Mouse (Mus musculus): ENCODE data around the gene Car2. TPM values are rescaled to one million over a fixed set of nuclear protein-coding genes. Genes with fewer than 3 reads are reported as not detected.

Car2 gene
- polyA plus RNA-seq, 2 experiments from 2014 or later, result 4.1 to 19.6 TPM

DNA sequence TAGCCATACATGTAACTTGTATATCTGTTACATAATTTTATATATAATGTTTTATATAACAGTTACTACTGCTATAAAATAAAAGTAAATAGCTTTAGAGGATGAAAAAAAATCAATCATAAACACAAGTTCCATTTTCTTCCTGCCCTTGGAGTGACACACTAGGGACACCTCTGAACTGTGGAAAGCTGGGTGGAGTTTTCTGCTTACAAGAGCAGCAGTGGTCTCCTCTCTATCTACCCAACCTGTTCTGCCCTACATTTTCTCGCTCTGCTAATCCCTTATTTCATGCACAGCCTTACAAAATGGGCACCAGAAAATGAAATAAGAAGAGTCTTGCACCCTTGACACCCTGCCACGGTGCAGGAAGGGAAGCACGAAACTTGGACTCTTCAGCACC, 6.8 kb upstream of the Car2 start:
- no peak for ATAC-seq

DNA sequence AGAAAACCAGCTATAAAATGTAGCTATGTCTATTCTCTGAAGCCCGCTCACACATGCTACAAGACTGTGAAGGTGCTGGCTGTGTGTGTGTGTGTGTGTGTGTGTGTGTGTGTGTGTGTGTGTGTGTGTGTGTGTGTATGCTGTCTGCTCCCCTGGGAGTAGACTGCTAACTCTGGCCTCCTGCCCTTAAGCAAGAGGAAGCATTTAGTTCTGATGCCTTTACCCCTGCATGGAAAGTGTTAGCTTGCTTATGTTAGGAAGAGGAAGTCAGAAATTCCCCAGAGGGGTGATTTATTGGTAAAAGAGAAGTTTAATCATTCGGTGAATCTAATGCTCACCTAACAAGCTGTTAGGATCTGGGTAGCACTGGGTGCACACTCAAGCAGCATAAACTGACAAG, 5.8 kb upstream of the Car2 start:
- no peak for ATAC-seq

DNA sequence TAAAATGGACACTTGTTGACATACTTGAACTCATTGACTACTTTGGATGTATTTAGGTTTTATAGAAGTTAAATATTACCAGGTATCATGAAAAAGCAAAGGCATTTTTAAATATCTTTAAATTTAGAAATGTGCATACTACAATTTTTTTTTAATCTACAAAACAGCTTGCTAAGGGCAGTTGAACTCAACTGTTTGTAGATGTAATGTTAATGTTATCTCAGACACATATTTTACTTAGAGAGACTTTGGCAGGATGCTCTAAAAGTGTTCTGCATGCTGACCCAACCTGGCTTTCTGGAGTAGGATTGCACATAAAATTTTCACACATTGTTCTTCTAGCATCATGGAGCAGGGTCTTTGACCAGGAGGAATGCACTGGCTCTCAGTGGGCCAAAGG, 4.1 kb upstream of the Car2 start:
- no peak for ATAC-seq

DNA sequence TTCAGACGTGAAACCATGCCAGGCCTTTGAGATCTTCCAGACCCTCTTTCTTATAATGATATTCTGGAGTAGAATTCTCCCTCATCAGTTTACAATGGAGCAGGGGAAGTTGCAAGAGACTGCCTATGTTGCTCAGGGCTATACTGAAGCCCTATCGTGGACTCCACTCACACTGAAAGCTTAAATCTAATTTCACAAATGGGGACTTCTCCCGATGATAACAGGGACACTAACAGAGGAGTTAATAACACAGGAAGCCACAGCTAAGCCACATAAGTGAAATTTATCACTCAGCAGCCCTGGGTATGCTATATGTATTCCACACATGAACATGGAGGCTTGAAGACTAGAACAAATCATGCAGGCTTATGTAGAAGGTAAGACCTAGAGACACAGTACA, 3.3 kb upstream of the Car2 start:
- no peak for ATAC-seq

DNA sequence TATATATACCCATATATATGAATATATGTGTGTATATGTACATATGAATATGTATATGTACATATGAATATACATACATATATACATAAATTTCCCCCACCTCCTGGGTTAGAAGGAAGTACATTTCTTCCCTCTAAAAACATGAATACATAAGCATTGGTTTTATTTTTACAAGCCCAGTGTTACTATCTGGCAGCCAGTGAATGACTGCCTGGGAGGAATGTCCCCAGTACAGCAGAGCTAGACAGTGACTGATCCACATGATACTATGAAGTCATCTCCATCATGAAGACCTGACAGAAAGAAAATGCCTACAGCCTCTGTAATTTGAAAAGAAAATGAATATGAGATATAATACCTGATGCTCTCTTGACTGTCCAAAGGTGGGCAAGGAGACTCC, 1.2 kb upstream of the Car2 start:
- ATAC-seq, result no peak

DNA sequence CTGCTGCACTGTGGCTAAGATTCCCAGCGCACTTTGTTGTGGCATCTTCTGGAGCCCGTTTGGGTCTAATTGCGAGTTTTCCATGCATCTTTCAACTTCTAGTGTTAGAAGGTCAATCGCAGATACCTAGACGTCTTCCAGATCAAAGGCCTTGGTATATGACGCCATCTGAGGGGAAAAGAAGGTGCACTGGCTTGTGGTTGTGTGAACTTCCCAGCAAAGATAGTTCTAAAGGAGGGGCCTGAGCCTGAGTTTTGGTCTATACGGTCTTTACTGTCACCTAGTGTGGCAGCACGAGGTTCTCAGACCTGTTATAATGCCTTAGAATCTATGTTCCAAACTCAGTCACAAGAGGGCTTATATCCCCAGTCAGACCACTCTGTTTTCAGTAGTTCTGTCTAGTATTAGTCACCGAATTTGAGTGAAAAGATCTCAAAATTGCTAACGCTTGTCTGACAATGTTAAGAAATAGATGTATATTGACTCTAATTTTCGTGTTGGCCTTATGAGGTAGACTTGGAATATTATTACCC, 1.1 kb downstream of the Car2 start:
- no peak for ATAC-seq

DNA sequence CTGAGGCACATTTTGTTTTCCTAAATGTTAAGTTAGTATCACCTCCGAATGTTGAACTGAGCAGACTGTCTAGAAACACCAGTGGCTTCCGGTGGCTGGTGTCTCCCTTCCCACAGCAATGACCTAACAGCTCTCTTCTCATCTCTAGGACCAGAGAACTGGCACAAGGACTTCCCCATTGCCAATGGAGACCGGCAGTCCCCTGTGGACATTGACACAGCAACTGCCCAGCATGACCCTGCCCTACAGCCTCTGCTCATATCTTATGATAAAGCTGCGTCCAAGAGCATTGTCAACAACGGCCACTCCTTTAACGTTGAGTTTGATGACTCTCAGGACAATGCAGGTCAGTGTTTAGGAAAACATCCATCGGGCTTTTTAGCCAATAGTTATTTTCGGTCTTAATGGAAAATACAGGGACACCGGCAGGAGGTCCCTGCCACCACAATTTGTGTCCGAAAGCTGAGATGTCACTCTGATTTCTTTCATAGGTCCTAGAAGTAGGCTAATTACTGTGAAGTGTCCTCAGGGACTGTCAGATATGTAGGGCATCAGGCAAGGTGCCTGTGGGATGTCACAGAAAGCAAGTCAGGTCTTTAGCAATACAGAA, 1.7 kb downstream of the Car2 start:
- no peak for ATAC-seq

DNA sequence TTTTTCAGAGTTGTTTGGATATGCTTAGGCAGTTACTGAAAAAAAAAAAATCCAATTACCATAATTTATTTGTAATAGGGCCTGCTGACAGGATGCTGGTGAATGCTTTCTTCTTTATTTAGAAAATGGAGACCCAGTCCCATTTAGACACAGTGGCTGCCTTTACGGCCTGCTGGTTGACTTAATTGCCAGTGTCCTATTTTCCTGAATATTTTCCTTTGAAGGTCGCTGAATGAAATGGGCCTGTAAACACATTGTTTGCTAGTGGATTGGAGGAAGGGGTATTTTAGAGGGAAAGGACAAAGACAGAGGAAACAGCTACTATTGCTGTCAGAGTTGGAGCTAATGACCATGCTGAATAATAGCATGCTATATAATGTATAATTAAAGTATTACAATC, 2.5 kb downstream of the Car2 start:
- no peak for ATAC-seq

DNA sequence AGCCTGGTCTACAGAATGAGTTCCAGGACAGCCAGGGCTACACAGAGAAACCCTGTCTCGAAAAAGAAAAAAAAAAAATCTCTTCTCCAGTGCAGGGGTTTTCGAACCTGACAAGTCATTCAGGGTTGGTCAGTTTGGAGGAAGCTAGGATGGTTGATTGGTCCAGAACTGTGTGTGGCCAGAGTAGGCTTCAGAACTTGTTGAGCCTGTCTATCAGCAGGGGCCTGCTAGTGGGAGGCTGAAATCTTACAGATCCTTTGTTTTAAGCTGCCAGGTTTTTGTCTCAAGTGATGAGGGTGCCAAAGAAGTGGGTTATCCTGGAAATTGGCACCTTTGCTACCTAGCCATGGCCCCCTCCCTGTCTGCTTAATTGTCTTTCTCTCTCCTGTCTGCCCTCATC, 3.0 kb downstream of the Car2 start:
- ATAC-seq, result no peak

DNA sequence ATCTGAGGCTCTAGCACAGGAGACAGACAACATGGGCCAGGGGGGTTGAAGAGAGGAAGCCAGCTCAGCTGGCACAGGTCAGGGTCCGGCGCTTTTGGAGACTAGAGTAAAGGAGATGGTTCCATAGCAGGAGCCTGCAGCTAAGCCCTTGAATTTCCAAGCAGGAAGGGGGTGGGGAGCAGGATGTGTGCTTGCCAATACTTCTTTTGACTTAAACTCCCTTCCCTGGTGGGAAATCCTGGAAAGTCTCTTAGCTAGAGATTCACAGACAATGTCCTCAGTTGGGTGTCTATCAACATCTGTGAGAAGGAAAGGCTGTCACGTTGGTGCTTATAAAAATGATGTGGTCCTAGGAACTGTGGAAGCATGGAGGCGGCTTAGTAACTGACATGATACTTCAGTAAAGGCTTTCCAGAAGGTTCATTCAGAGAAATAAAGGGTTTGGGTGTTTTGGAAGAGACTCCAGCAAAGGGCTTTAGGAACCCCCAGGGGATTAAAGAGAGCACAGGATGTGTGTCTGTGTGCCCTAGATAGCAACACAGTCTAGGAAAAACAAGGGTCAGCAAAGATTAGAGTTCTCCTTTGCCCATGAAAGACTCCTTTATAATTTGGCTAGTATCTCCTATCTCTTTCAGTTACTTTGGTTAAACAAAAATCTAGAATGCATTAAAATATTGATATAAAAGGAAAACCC, 3.8 kb downstream of the Car2 start:
- ATAC-seq, result no peak

DNA sequence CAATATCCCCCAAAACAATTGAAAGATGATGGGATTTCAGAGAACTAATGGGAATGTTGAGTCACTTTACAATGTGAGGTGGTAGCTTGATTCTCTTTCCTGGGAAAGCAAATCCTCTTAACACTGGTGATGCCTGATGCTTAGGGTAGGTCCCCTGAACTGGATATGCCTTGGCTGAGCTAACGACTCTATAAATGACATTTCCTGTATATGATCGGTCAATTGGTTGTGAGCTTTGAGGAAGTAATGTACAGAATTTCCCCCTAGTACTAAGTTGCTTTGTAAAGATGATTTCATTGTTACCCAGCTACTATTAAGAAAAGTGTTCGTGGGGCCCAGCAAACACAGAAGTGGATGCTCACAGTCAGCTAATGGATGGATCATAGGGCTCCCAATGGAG, 6.9 kb downstream of the Car2 start:
- ATAC-seq, result no peak

DNA sequence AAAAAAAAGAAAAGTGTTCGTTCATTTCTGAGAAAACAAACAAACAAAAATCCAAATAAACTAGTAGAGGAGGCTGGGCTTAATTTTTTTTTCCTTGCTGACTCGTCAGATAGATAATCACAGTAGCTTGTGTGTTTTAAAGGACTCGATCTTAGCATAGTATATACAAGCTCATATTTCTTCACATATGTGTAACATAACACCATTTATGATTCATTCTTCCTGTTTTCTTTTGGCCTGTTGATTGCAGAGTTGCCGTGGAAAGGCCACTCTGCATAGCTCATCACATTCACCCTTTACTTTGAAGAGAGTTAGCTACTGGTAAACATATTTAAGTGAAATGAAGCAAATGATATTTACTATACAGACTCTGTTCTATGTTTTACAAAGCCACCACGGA, 7.6 kb downstream of the Car2 start:
- no peak for ATAC-seq

DNA sequence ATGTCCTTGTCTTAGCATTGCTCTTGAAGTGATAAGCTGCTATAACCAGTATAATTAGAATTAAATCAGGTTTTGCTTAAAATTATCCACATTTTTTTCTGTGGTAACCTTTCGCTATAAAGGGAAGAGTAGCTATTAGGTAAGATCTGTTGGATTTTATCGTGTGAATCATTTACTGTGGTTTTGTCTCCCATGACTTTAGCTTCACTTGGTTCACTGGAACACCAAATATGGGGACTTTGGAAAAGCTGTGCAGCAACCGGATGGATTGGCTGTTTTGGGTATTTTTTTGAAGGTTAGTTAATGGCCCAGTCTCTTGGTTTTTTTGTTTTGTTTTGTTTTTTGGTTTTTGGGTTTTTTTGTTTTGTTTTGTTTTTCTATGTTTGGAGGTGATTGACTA, 9.3 kb downstream of the Car2 start:
- ATAC-seq, result no peak

DNA sequence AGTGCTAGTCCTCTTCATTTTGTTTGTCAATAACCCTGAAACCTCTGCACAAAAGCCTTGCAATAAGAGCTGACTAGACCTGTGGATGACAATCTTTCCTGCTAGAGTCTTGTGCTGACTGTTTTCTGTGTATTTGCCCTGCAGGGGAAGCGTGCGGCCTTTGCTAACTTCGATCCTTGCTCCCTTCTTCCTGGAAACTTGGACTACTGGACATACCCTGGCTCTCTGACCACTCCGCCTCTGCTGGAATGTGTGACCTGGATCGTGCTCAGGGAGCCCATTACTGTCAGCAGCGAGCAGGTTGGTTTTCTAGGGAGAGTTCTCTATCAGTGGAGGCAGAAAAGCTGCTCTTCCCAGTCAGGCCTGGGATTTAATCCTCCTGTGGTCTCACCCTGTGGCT, 11.7 kb downstream of the Car2 start:
- no peak for ATAC-seq

DNA sequence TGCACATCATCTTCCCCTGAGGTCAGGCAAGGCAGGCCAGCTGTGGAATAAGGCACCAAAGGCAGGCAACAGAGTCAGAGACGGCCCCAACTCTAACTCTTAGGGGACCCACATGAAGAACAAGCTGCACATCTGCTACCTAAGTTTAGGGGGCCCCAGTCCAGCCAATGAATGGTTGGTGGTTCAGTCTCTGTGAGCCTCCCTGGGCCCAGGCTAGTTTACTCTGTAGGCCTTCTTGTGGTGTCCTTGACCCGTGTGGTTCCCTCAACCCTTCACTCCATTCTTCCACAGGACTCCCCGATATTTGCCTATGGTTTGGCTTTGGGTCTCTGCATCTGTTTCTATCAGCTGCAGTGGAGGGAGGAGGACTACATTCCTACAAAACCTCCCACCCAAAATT, 17.3 kb downstream of the Car2 start:
- ATAC-seq, result no peak

DNA sequence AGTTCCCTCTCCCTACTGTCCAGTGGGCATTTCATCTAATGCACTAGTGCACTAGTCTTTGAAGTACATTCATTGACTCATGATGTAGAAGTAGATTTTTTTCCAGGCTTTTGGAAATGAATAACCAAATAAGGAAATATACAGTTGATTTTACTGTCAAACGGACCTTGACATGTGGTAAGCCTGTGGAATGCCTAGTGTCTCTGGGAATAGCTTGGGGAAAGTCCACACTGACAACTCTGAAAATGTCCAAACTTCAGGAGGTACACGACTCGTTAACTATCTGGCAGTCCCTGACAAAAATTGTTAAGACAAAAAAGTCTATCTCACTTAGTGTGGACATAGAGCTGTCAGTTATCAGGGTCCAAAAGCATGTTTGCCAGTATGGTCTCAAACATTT, 18.1 kb downstream of the Car2 start:
- no peak for ATAC-seq

DNA sequence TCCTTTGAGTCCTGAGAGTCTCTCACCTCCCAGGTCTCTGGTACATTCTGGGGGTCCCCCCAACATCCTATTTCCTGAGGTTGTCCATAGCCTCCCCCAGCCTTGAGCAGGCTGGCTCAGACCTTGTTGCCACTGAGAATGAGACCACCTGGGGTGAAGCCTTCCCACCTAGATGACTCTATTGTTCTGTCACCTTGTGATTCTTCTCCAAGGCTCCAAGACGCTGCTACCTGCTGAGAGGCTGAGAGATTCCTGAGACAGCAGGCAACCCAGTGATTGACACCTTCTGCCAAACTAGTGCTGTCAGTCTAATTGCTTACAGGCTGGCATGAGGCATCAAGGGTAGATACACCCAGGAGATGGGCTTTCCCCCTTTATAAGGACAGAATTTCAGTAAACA, 21.2 kb downstream of the Car2 start:
- no peak for ATAC-seq

DNA sequence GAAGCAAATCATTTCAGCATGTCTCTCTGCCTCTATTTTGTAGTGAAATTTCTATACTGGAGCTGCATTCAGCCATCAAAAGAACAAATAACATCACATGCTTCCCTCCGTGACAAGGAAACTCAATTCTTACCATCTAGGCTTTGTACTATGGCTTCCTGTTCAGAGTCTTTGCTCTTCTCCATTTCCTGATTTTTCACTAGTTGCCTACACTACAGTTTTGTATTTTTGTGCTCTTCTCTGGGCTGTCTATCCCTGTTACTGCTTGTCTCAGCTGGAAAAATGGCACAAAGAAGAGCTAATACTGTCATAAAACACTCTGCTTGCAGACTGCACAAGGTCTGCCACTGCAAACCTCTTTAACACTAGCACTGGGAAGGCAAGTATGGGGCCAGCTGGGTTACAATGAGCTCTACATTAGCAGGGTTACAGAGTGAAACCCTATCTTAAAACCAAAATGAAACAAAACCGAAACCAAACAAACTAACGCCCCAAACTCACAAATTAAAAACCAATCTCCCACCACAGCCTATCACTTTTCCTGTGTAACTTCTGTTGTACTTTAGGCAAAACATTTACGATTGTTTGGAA, 26.0 kb downstream of the Car2 start:
- ATAC-seq, result peak; percentile 78

DNA sequence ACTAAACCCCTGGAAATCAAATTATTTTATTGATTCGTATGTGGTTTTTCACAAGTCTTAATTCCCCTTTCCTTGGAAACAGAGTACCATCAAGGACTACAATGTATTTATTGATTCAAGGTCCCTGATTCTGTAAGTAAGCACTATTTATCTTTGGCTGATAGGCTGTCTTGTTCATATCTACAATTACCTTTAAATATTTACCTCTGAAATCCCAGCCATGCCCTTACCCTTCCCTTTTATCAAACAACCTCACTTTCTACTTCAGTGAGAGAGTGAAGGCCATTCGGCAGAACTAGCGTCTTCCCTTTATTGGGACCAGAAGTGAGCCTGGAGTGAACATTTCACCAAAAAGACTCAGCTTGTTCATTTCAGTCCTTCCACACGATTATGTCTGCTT, 27.7 kb downstream of the Car2 start:
- ATAC-seq, result no peak

DNA sequence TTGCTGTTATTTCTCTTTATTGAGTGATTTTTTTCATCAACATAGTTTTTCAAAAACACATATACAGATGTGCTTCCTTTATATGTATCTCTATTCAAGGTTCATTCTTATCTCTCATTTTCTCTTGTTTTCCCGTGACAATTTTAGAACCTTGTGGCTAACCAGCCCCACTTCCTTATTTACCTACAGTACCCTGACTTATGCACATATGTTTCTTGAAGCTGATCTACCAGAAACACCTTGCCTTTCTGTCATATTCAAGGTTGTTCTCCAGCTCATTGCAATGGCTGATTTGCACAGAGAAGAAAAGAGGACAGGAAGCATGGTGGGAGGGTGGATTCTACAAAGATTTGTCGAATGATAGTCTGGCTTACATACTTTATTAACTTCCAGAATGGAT, 29.3 kb downstream of the Car2 start:
- ATAC-seq, result no peak

DNA sequence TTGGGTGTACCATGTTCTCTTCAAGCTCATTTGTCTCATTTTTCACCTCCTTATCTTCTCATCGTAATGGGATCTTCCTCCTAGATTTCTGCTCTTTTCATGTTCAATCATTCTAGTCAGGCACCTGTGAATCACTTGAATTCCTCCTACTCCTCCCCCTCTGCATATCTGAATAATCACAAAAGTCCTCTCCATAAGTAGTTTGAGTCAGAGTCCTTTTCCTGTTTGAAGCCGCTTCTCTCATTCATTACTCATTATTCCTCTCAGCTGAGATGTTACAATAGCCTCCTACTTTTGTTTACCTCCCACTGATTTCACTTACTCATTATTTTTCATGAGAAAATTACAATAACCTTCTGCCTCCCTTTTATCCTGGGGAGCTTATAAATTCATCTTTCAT, 31.2 kb downstream of the Car2 start:
- ATAC-seq, result no peak

DNA sequence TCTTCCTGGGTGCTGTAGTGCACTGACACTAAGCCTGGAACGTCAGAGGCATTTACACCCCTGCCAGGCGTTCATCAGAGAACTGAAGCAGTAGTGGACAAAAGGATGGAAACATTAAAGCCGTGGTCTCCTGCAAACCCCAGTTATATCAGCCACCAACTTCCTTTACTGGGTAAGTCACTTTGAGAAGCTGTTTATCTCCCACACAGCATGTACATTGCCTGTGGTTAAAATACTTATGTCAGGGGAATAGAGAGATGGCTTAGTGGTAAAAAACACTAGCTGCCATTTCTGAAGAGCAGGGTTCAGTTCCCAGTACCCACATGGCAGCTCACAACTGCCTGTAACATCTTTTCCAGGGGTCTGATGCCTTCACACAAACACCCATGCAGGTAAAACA, 58.6 kb downstream of the Car2 start:
- no peak for ATAC-seq

DNA sequence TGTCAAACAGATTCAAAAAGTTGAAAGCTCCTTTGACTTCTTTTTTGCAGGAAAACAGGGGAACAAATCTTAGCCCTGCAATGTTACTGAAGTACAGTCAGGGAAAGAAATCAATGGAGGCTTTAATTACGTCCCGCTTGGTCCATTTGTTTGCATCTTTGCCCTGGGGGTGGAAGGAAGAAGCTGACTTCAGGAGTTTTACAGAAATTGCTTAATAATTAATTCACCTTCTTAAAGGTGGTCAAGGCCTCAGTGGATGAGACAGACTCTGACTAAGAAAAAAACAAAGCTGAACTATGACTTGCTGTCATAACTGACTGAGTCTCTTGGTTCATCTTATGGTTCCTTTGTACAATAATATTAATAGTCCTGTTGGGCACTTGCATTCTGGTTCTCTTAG, 59.6 kb downstream of the Car2 start:
- no peak for ATAC-seq

DNA sequence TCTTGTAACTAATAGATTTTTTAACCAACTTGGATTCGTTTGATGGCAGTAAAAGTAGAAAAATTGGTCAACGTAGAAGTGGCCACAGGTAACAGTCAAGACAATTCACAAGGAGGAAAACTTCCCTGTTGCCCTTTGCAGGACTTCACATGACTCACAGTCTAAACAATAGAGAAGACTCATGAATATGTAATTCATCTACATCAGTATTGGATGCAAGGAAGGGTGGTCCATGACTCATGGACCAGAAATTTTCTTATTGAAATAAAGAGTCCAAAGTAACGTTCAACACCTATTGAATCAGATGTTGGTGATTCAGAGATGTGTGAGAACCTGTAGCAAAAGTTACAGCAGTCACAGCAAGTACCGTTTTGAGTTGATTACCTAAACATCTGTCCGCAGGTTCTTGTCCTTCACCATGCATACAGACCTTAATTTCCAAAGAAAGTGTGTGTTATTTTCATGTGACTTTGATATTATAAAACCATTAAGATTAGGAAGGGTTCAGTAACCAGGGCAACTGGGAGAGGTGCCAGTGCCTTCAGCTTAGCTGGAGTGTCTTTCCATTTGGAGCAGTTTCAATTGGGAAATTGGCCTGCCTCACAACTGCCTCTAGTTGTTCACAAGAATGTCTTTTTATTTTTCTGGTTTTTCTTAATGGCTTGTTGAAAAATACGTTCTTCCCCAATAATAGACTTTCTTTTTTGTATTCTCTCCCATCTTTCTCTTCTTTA, 62.2 kb downstream of the Car2 start:
- ATAC-seq, result no peak
